Mouse (Mus musculus): ENCODE data around the gene Scube2.

Scube2 gene

DNA sequence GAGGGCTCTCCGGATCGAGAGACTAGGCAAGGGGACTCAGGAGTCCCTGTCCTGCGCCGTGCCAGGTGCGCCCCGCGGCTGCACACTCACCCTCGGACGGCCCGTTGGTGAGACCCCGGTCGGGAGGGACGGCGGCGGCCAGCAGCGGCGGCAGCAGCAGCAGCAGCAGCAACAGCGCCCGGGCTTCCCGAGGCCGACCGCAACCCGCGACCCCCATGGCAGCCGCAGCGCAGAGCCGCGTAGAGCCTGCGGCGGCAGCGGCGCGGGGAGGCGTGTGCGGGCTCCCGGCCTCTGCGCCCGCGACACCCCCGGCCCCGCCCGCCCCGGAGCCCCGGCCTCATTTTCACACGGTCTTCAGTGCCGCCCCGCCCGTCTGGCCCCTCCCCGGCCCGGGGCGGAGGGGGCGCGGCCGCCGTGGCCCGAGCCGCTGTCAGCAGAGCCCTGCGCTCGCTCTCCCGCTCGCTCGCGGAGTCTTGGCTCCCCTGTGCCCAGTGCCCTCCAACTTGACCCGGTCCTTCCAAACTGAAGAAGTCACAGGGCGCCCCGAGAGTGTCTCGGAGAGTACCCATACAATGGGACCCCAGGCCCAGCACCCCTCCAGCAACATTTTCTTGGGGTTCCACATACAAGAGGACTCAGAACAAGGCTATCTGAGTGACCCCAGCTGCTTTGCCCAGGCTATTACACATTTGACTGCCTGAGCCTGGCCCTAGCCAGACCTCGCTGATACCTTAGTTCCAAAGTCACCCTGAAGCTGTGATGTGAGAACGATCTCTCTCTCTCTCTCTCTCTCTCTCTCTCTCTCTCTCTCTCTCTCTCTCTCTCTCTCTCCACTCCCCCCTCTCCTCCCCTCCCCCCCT, at the start of gene Scube2:
Gene Scube2, minus strand, starts transcription at position 310 of the 860 bp plus-strand sequence.
- DNase-seq (ENCODE audit: extremely low read depth, low read depth), result no peak

GRCm38 (mm10) chr7:109906165-109906564, 40.7 kb upstream of the Scube2 start:
- no peak for DNase-seq (ENCODE audit: extremely low read depth, low read depth)

- DNase-seq (ENCODE audit: extremely low read depth, low read depth), result no peak
These were observed 35.4 kb upstream of the Scube2 start for GRCm38 (mm10) chr7:109900921-109901320.

- DNase-seq (ENCODE audit: extremely low read depth, low read depth), result no peak
These were observed 33.4 kb upstream of the Scube2 start for GRCm38 (mm10) chr7:109898911-109899310.

GRCm38 (mm10) chr7:109892530-109892929, 27.1 kb upstream of the Scube2 start:
- DNase-seq (ENCODE audit: extremely low read depth, low read depth), result peak; percentile 14

- no peak for DNase-seq (ENCODE audit: extremely low read depth, low read depth)
These were observed 26.3 kb upstream of the Scube2 start for GRCm38 (mm10) chr7:109891786-109892185.

DNA sequence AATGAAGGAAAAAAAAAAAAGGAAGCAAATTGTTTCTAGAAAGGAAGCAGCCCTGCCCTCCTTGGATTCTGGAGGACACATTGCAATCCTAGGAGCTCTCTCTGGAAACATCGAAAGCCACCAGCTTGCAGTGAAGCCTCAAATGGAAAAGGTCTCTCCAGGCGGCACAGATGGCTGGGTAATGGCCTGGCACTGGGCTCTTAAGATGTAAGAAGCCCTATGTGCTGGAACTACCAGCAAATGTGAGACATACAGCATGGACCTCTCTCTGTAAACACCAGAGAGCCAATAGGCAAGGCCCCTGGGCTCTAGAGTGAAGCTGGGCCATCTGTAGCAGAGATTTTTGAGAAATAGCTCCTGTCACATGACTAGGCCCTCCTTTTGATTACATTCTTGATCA, 24.8 kb upstream of the Scube2 start:
- no peak for DNase-seq (ENCODE audit: extremely low read depth, low read depth)

DNA sequence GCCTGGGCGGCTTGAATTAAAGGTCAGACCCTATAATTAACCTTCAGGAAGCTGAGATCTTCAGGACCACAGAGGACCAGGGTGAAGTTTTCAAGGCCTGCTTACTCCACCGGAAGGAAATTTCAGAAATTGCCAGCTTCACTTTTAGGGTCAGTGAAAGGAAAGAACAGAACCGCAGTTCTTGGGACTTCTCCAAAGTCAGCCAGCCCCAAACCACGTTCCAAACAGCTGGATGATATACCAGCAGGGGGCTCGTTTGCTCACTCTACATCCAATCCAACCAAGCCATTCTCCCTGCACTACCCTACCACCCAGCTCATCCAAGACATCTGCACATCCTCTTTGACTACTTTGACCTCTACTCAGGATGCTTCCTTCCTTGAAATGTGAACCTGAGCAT, 23.8 kb upstream of the Scube2 start:
- no peak for DNase-seq (ENCODE audit: extremely low read depth, low read depth)

DNA sequence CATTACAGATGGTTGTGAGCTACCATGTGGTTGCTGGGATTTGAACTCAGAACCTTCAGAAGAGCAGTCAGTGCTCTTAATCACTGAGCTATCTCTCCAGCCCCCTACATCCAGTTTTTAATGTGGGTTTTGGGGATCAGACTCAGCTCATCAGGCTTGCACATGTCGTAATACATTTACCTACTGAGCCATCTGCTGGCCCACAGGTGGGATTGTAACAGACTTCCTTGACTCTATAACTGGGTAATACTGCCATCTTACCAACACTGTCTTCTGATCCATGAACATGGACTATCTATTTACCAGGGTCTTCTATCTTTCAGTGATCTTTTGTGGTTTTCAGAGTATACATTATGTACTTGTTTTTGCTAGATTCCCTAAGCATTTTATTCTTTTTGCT, 20.8 kb upstream of the Scube2 start:
- no peak for DNase-seq (ENCODE audit: extremely low read depth, low read depth)

GRCm38 (mm10) chr7:109882574-109882973, 17.1 kb upstream of the Scube2 start:
- no peak for DNase-seq (ENCODE audit: extremely low read depth, low read depth)

DNA sequence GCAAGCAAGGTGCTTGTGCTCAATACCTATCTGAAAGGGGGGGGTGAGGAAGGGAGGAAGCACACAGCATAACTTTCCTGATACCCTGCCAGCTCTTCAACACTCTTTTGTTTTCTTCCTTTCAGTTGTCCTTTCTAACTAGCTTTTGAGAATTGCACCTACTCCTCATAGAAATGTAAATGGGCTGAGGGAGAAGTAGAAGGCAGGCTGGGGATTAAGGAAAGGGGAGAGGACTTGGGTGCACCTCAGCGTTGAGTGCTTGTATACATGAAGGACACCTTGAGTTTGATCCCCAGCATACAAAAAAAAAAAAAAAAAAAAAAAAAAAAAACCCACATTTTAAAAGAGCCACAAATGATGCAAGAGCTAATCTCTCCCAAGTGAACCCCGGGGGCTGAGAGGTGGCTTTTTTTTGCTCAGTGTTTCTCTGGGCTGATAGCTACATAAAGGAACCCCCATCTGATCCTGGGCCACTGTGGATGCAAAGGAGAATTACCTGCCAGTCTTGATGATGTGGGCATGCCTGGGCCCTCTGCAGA, 16.2 kb upstream of the Scube2 start:
- no peak for DNase-seq (ENCODE audit: extremely low read depth, low read depth)

GRCm38 (mm10) chr7:109879158-109879557, 13.7 kb upstream of the Scube2 start:
- no peak for DNase-seq (ENCODE audit: extremely low read depth, low read depth)

GRCm38 (mm10) chr7:109876085-109876484, 10.6 kb upstream of the Scube2 start:
- DNase-seq (ENCODE audit: extremely low read depth, low read depth), result no peak

- no peak for DNase-seq (ENCODE audit: extremely low read depth, low read depth)
These were observed 10.1 kb upstream of the Scube2 start for GRCm38 (mm10) chr7:109875598-109875997.

- DNase-seq (ENCODE audit: extremely low read depth, low read depth), result no peak
These were observed 9.6 kb upstream of the Scube2 start for GRCm38 (mm10) chr7:109875033-109875432.

DNA sequence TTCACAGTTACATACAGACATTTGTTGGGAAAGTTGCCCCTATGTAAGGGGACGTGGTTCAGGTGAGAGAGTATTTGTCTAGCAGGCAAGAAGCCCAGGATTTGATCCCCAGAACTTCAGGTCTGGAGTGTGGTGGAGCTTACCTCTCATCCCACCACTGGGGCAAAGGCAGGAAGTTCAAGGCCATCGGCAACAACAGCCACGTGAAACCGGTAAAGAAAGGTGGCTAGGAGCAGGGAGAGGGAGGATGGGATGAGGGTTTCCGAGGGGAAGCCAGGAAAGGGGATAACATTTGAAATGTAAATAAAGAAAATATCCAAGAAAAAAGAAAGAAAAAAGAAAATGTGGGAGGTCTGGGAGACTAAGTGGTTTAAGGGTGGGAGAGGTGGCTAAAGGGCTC, 7.7 kb upstream of the Scube2 start:
- DNase-seq (ENCODE audit: extremely low read depth, low read depth), result no peak

DNA sequence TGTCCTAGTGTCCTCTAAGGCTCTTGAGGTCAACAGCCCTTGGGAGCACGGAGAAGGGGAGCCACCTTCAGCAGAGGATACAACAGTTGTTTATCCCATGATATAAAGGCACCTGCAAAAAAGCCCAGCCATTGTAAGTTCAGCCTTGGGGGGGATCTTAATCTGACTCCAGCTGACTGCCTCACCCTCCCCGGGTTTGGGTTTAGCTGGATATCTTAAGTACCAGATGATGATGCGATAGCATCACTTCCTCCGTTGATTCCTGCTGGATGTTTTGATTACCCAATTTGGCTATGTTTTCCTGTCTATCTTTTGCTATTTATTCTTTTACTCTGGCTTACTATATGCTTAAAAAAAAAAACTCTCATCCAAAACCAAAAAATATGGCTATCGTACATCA, 5.8 kb upstream of the Scube2 start:
- no peak for DNase-seq (ENCODE audit: extremely low read depth, low read depth)

GRCm38 (mm10) chr7:109868498-109868897, 3.0 kb upstream of the Scube2 start:
- no peak for DNase-seq (ENCODE audit: extremely low read depth, low read depth)

GRCm38 (mm10) chr7:109866643-109867042, 1.2 kb upstream of the Scube2 start:
- DNase-seq (ENCODE audit: extremely low read depth, low read depth), result no peak

DNA sequence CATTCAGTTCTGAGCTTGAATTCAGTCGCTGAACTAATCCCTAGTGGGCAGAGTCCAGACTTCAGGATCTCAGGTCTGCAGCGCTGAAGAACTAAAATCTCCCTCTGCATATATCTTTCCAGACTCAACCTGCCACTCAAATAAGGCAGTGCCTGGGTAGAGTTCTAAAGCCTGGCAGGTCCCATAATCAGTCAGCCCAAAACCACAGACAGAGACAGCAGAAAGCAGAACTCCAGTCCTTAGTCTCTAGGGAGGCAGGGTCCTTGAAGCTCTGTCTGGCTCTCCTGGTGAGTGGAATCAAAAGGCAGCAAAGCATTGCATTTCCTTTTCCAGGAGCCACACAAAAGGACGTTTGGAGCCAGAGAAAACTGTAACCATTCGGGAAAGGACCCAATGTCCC, 1.9 kb downstream of the Scube2 start:
- DNase-seq (ENCODE audit: extremely low read depth, low read depth), result peak; percentile 60

DNA sequence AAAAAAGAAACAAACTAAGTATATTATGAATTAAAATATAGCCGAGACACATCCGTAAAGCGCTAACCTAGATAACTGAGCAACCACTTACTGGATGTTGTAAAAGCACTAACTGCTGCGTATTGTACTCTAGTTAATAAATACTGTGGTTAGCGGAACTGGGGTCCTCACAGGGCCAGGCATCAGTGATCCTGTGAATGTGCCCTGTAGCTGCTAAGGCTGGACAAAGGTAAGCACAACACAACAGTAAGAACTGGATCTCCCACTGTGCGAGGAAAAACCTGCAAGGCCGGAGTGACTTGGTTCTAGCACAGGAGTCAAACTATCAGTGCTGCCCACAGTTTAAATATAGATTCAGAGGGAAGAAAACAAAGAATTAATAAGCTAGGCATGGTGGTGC, 5.3 kb downstream of the Scube2 start:
- no peak for DNase-seq (ENCODE audit: extremely low read depth, low read depth)

- DNase-seq (ENCODE audit: extremely low read depth, low read depth), result peak; percentile 61
These were observed 6.1 kb downstream of the Scube2 start for GRCm38 (mm10) chr7:109859354-109859753.

DNA sequence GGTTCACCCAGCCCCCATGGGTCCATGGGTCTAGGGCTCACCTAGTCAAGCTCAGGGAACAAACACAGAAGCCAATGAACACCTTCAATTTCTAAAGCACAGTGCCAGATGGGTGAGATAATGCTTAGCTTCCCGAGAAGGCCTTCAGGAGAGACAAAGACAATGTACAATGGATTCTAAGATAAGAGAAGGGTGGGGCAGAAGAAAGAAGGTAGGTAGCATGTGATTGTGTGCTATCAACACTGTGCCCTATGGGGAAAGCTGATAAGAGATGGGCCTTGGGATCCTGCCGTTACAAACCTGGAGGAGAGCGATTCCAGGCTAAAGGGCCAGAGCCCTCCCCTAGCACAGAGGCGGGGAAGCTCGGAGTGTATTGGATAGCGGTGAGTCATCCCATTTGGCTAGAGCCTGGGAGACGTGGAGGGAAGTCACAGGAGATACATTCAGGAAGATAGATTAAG, 12.7 kb downstream of the Scube2 start:
- peak; percentile 60 for DNase-seq (ENCODE audit: extremely low read depth, low read depth)

Data from MEL-GATA-1-ER (cell line).